Mouse (Mus musculus): Measurements from ENCODE around the gene Pomp.
A peak's percentile ranks its signal among the peaks of the same experiment; 100 is the strongest.

The Pomp gene

DNA sequence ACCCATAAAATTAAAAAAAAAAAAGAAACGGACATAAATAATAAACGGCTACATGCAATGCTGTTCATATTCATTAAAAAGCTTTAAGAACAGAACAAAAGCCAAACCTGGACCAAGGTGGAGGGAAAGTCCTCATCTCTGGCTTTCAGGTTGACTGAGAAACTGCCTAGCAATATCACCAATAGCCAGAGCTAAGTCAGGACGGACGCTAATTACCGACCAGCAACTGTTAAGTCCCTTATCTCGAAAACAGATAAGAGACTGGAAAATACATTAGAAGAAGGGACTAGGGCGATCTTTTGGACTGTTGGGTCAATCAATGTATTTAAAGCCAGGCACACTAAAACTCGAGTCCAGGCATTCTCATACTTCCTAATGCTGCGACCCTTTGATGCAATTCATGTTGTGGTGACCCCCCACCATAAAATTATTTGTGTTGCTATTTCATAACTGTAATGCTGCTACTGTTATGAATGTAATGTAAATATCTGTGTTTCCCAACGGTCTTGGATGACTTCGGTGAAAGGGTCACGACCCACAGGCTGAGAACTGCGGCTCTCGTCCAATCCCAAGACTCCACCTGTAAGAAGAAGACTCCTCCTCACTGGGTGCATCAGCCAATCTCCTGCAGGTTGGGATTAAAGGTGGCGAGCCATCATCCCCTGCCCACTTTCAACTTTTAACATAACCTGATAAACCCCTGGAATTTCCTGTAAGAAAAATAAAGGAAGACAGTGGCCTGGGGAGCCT lies 41.9 kb downstream of the Pomp start:
- no peak for DNase-seq

- no peak for DNase-seq
Observed at GRCm38 (mm10) chr5:147903166-147903565, 42.9 kb downstream of the Pomp start.

- DNase-seq = no peak
Observed at GRCm38 (mm10) chr5:147907144-147907543, 46.9 kb downstream of the Pomp start.

DNA sequence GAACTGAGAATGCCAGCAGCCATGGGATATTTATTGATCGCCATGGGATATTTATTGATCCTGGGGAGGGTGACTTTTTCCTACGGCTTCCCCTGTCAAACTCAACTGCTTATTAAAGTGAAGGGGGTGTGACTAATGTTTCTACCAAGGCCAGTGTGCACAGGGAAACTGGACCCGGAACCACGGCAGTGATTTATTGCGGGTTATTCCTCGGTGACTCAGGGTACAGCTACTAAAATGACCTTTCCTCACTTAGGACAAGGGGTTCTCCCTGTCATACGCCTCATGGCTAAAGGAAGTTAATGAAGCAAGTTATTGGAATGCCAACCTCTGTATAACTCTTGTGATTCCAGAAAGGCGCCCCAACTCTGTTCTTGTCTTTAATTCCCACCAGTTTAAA lies 47.6 kb downstream of the Pomp start:
- no peak for DNase-seq

- DNase-seq = no peak
Observed at GRCm38 (mm10) chr5:147910807-147911509, 50.7 kb downstream of the Pomp start.

- peak; percentile 74 to 75 for DNase-seq
Observed at GRCm38 (mm10) chr5:147911744-147912143, 51.5 kb downstream of the Pomp start.

DNA sequence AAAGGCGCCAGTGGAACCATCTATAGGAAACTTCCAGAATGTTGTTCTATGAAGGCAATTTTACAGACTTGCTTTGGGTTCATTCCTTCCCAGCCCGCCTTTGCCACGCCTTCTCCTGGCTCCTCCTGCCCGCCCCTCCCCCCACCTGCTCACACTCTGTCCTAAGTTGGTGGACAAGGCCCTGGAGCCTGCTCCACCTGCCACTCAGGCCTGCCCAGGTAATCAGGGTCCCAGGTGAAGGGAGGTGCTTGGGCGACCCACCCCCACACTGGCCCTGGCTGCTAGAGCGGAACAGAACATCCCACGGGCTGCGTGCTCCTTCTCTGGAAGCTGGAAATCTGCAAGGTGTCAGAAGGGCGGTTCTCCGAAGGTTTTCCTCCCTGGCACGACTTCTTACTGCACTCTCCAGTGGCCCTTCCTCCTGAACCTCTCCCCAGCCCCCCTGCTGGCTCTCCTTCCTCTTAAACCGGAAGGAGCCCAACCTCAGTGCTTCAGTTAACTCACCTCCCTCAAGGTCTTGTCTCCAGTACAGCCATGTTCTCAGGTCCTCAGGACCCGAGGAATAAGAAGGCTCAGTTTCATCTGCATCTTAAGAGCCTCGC lies 53.1 kb downstream of the Pomp start:
- peak; percentile 37 to 58 for DNase-seq

DNA sequence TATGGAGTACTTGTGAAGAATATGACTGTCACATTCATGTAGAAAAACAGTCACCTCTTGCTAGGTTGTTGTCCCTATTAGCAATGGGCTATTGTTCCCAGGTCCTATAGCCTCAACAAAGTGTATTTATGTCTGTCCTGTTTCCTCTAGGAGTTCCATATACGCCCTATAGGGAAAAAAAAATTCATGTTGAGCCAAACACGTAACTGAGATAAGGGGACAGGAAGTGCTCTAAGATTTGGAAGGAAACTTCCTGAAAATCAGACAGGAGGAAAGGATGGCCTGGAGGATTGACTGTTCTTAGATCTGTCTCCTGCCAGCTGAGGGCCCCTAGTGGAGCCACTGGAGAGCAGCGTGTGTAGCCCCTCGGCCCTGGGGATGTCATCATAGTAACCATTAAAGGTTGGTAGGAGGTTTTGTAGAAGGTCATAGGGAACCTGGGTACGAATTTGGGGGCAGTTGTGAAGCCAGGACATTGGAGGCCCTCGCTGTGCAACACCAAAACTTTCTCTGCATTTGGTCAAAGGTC lies 54.8 kb downstream of the Pomp start:
- no peak for DNase-seq

DNA sequence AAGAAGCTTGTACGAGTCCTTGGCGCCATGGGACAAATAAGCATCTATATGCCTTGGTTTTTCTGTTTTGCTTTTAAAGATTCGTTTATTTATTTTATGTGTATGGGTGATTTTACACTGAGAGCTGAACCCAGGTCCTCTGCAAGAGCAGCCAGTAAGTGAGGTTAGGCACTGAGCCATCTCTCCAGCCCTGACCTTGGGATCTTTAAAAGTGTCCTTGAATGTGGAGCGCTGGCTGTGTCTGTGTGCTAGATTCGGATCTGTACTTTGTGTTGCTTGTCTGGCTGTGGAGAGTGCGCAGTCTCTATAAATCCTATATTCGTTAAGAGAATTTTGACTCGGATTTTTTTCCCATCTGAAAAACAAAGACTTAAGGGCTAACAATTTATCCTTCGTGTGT lies 55.9 kb downstream of the Pomp start:
- no peak for DNase-seq

- peak; percentile 69 to 77 for DNase-seq
Observed at GRCm38 (mm10) chr5:147918044-147918846, 58.0 kb downstream of the Pomp start.

DNA sequence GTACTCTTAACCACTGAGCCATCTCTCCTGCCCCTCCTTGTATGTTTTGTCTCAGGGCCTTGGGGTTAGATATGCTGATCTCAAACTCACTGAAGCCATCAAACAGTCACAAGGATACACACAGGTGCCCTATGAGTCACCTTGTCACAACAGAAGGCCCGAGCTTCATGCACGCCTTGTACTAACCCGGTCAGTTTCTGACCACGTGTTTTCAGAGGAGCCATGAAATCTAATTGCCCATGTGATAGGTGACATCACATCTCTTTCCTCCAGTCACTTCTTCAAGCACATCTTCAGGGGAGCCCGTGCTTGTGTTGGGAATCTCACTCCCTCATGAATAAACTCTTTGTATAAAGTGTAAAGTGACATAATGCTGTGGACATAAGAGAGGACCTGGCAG lies 64.4 kb downstream of the Pomp start:
- DNase-seq = no peak

All from lung, adult 18-20 months (tissue).